Mouse (Mus musculus) left cerebral cortex, postnatal 4 days (tissue): ENCODE measurements around the gene Plac1. TPM values are rescaled to one million over a fixed set of nuclear protein-coding genes. Genes with fewer than 3 reads are reported as not detected.

Experiments used
- DNase-seq: peaks from one replicate; pipeline ENCODE4 v3.0.0-alpha.2; 2022
- intact Hi-C: fragments of 180-260 bp; cut with DNase I; formaldehyde crosslinking; loops from one replicate; pipeline ENCODE4 v1.15.1; 2025
- total RNA-seq, 2 experiments: library from RNA; stranded (reverse); gene quantifications; 2 replicates each; pipeline ENCODE4 v1.2.3; 2021

The Plac1 gene
- total RNA-seq, 2 experiments from 2014 or later = not detected

DNA sequence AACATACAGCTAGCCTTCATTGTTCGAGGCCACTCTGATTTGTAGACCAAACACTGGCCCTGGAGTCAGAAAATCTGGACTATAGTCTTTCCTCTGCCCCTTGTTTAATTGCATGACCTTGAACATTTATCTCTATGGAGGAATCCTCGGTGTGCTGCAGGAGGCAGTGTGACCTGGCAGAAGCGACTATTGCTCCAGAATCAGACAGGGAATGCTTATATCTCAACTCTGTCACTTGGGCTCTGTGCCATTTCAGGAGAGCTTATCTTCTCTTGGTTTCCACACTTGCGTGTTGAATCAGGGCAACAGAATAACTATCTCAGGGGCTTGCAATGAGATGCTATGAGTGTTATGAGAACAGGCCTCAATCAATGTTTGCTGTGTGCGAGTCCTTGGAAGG lies 38.3 kb downstream of the Plac1 start:
- DNase-seq = no peak
- intact Hi-C loops = no loop called here

GRCm38 (mm10) chrX:53197681-53198080 lies 42.2 kb downstream of the Plac1 start:
- DNase-seq = no peak
- intact Hi-C loops = no loop called here

- intact Hi-C loops = no loop called here
- no peak for DNase-seq
Observed at GRCm38 (mm10) chrX:53196392-53196791, 43.5 kb downstream of the Plac1 start.

DNA sequence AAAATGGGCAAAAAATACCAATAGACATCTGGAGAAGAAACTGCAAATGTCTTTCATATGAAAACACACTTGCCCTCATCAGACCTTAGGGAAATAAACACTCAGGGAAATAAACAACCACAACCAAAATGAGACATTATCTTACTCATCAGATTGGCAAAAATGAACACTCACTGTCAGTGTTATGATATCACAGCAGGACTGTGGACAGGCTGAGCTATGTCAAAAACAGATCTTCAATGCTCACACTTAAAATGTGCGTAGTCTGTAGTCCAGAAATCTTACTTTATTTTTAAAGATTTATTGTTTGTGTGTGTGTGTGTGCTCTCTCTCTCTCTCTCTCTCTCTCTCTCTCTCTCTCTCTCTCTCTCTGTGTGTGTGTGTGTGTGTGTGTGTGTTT lies 51.2 kb downstream of the Plac1 start:
- intact Hi-C loops = no loop called here
- DNase-seq = no peak

GRCm38 (mm10) chrX:53179801-53180200 lies 60.1 kb downstream of the Plac1 start:
- intact Hi-C loops = no loop called here
- DNase-seq = no peak

DNA sequence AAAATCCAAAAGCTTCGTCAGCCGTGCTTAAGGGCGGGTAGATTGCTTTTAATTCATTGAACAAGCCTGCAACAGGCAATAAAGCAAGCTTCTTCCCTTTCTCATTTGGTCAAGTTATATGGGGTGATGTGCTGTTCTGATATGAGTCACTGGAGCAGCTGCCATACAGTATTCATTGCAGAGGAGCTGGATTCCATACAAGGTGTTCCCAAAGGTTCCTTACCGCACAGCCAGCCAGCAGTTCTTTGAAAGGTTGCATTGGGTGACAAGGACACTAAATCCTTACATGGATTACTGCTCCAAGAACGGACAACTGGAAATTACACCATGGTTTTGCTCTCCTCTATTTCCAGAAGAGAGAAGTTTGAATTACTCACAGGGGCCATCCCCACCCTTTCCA lies 63.6 kb downstream of the Plac1 start:
- DNase-seq = no peak

DNA sequence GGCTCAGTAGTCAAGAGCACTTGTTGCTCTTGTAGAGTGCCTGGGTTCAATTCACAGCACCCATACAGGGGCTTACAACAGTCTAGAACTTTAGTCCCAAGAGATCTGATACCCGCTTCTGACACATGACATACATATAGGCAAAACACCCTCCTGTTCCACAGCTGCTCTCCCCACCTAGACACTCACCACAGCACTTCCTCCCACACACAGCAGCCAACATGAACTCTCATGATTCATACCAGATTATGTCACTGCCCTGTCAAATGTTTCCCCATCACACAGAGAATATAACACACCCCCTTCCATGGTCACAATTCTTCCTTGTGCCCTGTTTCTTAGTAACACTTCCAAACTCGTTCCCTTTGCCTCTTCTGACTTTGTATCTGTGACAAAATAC lies 71.3 kb downstream of the Plac1 start:
- intact Hi-C loops = no loop called here
- DNase-seq = no peak

More for the DNA sequence above, 63.6 kb downstream of the Plac1 start:
- intact Hi-C loops = no loop called here

- intact Hi-C loops = no loop called here
- DNase-seq = peak; percentile 1
Observed at GRCm38 (mm10) chrX:53166901-53167525, 72.9 kb downstream of the Plac1 start.

- intact Hi-C loops = no loop called here
Observed at GRCm38 (mm10) chrX:53166251-53166900, 73.5 kb downstream of the Plac1 start.

DNA sequence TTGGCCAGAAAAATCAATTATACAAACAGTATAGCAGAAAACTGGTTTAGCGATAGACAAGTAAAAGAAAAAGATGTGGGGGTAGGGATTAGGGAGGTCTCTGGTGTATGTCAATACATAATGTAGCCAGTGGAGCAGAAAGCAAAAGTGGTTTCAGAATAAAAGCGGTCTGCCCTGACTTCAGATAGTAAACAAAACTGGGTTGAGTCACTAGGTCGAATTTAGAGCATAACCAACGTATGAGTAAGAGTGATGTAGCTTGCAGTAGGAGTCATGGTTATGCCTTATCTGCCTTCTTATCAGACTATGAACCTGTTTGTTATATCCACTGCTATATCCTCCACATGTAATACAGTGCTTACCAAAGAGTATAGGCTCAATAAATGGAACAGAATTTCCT lies 77.3 kb downstream of the Plac1 start:
- no peak for DNase-seq
- intact Hi-C loops = no loop called here

More at GRCm38 (mm10) chrX:53166251-53166900, 73.5 kb downstream of the Plac1 start:
- no peak for DNase-seq

- no peak for DNase-seq
- intact Hi-C loops = no loop called here
Observed at GRCm38 (mm10) chrX:53161583-53161982, 78.3 kb downstream of the Plac1 start.

- peak; percentile 2 for DNase-seq
- intact Hi-C loops = no loop called here
Observed at GRCm38 (mm10) chrX:53161115-53161514, 78.8 kb downstream of the Plac1 start.

DNA sequence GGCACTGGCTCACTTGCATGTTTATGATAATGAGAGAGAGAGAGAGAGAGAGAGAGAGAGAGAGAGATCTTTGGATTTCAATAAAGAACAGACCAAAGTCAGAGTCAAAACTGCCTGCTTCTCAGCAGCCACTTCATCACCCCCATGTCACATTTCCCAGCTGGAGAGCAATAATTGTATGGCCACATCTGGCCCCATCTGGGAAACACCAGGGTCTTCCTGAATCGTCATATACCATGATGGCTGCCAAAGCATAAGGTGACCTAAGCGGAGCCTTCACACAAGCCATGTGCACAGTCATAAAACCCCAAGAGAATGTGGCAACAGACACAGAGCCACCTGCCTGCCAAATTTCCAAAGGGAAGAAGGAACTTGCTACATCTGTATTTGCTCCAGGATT lies 91.9 kb downstream of the Plac1 start:
- intact Hi-C loops = no loop called here
- no peak for DNase-seq

DNA sequence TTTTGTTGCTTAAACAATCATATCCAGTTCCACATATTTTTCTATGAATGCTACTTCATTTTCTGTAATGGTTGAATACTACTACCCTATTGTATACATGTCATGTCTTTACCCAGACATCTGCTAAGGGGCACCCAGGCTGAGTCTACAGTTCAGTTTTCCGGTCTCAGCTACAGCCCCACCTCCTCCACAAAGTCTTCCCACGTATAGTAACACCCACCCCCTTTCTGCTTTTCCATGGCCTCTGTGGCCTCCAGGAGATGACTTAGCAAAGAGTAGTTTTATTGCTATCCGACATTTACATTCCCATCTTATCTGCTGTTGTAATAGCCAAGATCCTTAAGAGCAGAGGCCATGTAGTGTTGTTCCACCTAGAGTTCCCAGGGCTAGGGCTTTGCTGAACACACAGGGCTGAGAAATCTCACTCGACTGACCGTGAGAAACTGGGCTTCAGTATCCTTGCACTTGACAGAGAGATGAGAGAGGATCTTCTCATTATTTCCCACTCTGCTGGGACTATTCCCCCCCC lies 93.5 kb downstream of the Plac1 start:
- DNase-seq = no peak
- intact Hi-C loops = no loop called here

- no peak for DNase-seq
- intact Hi-C loops = no loop called here
Observed at GRCm38 (mm10) chrX:53139641-53140040, 100.3 kb downstream of the Plac1 start.

GRCm38 (mm10) chrX:53137066-53137465 lies 102.8 kb downstream of the Plac1 start:
- no peak for DNase-seq
- intact Hi-C loops = no loop called here

GRCm38 (mm10) chrX:53129501-53129900 lies 110.4 kb downstream of the Plac1 start:
- no peak for DNase-seq
- intact Hi-C loops = no loop called here

GRCm38 (mm10) chrX:53126492-53127033 lies 113.3 kb downstream of the Plac1 start:
- DNase-seq = no peak
- intact Hi-C loops = no loop called here

GRCm38 (mm10) chrX:53125838-53126467 lies 114.0 kb downstream of the Plac1 start:
- intact Hi-C loops = no loop called here
- DNase-seq = no peak

DNA sequence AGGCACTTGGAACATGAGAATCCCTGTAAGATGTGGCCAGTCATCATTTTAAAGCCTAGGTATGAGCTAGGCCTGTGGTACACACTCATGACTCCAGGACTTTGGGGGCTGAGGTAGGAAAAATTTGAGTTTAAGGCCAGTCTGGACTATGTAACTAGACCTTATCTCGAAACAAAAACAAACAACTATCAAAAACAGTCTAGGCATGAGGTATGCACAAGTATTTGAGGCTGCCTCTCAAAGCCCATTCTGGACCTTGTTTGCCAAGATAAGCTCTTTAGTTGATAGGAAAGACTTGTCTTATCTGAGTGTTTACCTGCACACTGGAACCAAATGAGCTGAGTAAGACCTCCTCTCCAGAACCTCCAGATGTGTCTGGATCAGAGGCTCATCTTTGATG lies 116.3 kb downstream of the Plac1 start:
- DNase-seq = no peak
- intact Hi-C loops = no loop called here

GRCm38 (mm10) chrX:53118631-53119030 lies 121.3 kb downstream of the Plac1 start:
- intact Hi-C loops = no loop called here

GRCm38 (mm10) chrX:53118019-53118418 lies 121.9 kb downstream of the Plac1 start:
- intact Hi-C loops = no loop called here
- no peak for DNase-seq

More at GRCm38 (mm10) chrX:53118631-53119030, 121.3 kb downstream of the Plac1 start:
- no peak for DNase-seq
